Mouse (Mus musculus) hindbrain, postnatal 0 days (tissue): ENCODE measurements around the gene Agfg2. TPM values are rescaled to one million over a fixed set of nuclear protein-coding genes. Genes with fewer than 3 reads are reported as not detected.
A peak's percentile ranks its signal among the peaks of the same experiment; 100 is the strongest.

Experiments
- ATAC-seq: fragments of 200-750 bp; cut with Nextera tagmentation; 2 replicates; pipeline ENCODE4 v1.8.0; 2017; ENCODE audit warnings: mild to moderate bottlenecking, moderate TSS enrichment, moderate library complexity
- DNase-seq: peaks from one replicate; pipeline ENCODE4 v3.0.0-alpha.2; 2015; ENCODE audit warnings: low spot score
- H3K27ac ChIP-seq: fragments of 300-500 bp; sonication (generic); 2 replicates; pipeline ENCODE4 v1.5.1; 2014; ENCODE audit warnings: mild to moderate bottlenecking
- H3K27me3 ChIP-seq: fragments of 300-500 bp; sonication (generic); 2 replicates; pipeline ENCODE4 v1.6.1; 2014; ENCODE audit warnings: low read length, mixed read lengths; ENCODE audit not compliant: insufficient read depth
- H3K36me3 ChIP-seq: fragments of 300-500 bp; sonication (generic); 2 replicates; pipeline ENCODE4 v1.6.1; 2014; ENCODE audit warnings: low read length, mixed read lengths; ENCODE audit not compliant: insufficient read depth
- H3K4me1 ChIP-seq: fragments of 300-500 bp; sonication (generic); 2 replicates; pipeline ENCODE4 v1.6.1; 2014; ENCODE audit warnings: antibody characterized with exemption, low read length, mixed read lengths; ENCODE audit not compliant: insufficient read depth
- H3K4me2 ChIP-seq: fragments of 300-500 bp; sonication (generic); 2 replicates; pipeline ENCODE4 v1.6.1; 2014; ENCODE audit warnings: low read depth, mild to moderate bottlenecking, low read length, moderate library complexity, mixed read lengths
- H3K4me3 ChIP-seq: fragments of 300-500 bp; sonication (generic); 2 replicates; pipeline ENCODE4 v1.5.1; 2014; ENCODE audit warnings: low read length
- H3K9ac ChIP-seq: fragments of 300-500 bp; sonication (generic); replicated peaks from 2 replicates; pipeline ENCODE4 v1.6.1; 2014; ENCODE audit warnings: mild to moderate bottlenecking, low read length, moderate library complexity, mixed read lengths
- H3K9me3 ChIP-seq: fragments of 300-500 bp; sonication (generic); 2 replicates; pipeline ENCODE4 v1.6.1; 2016; ENCODE audit warnings: low read length, mixed read lengths
- CTCF ChIP-seq: IDR thresholded peaks from 2 replicates; pipeline ENCODE4 v1.5.1; 2016; ENCODE audit warnings: antibody characterized with exemption, control low read depth, low read depth
- WGBS: fragments of 180-500 bp; shearing (Covaris S2); extraction: QIAGEN DNeasy Blood & Tissue Kit; methylation state at CpG from one replicate; pipeline ENCODE4 v1.1.7; 2014; 5-methylcytosine and 5-hydroxymethylcytosine counted together
- polyA plus RNA-seq: library from polyadenylated mRNA; unstranded; fragments of >200 nt; fragmentation: Nextera tagmentation; extraction: Ambion mirVana; gene quantifications from 2 replicates; pipeline ENCODE4 v1.2.1, GENCODE M21; 2015
- total RNA-seq: library from RNA; depleted of rRNA; stranded (reverse); fragments of >200 nt; gene quantifications from 2 replicates; pipeline ENCODE4 v1.2.3, GENCODE M21; 2014

The Agfg2 gene
- total and polyA plus RNA-seq, 2 experiments from 2014 or later: 16.4 to 27.0 TPM

- Histone ChIP-seq H3K36me3 (no peaks in the 10 kb centered on the region), H3K4me2 (no peak overlapping the region), H3K4me1 (peaks cover 3% of the 10 kb centered on the region; the same call in 1 of the 2 replicates), H3K4me3 (no peak overlapping the region), H3K9ac (no peak overlapping the region), H3K9me3 (no peaks in the 10 kb centered on the region), H3K27me3 (no peaks in the 10 kb centered on the region), H3K27ac (no peak overlapping the region)
- no peak for TF ChIP-seq CTCF
- DNase-seq (no peak), ATAC-seq (no peak)
- 66% methylated on average over 5 of the region's 5 CpGs for WGBS
Observed at GRCm38 (mm10) chr5:137613076-137613475, 71.5 kb downstream of the Agfg2 start.

- Histone ChIP-seq H3K9ac (no peak overlapping the region), H3K4me2 (no peak overlapping the region)
Observed at GRCm38 (mm10) chr5:137611245-137611602, 73.3 kb downstream of the Agfg2 start.

GRCm38 (mm10) chr5:137610548-137611244, 73.8 kb downstream of the Agfg2 start:
- ATAC-seq: no peak
- no peaks in the 10 kb centered on the region for H3K9me3 ChIP-seq

More at GRCm38 (mm10) chr5:137611245-137611602, 73.3 kb downstream of the Agfg2 start:
- WGBS: 20% methylated on average over 6 of the region's 6 CpGs
- no peak for DNase-seq
- H3K4me3 ChIP-seq: no peak overlapping the region
- H3K36me3 ChIP-seq: no peaks in the 10 kb centered on the region
- peaks cover 8% of the 10 kb centered on the region; the same call in 1 of the 2 replicates for H3K4me1 ChIP-seq
- H3K27me3 ChIP-seq: no peaks in the 10 kb centered on the region
- TF ChIP-seq CTCF: no peak
- ATAC-seq: 0 out of 2 replicates have a peak, but pooled peaks have one; percentile 10
- no peak overlapping the region; the same call in 1 of the 2 replicates for H3K27ac ChIP-seq
- H3K9me3 ChIP-seq: no peaks in the 10 kb centered on the region

GRCm38 (mm10) chr5:137610056-137610455, 74.5 kb downstream of the Agfg2 start:
- Histone ChIP-seq H3K9ac (no peak overlapping the region), H3K27me3 (no peaks in the 10 kb centered on the region), H3K4me1 (peaks cover 8% of the 10 kb centered on the region; the same call in 1 of the 2 replicates), H3K4me3 (no peak overlapping the region), H3K9me3 (no peaks in the 10 kb centered on the region), H3K36me3 (no peaks in the 10 kb centered on the region), H3K27ac (no peak overlapping the region), H3K4me2 (no peak overlapping the region)
- ATAC-seq (no peak), DNase-seq (no peak)
- no peak for TF ChIP-seq CTCF
- 68% methylated on average over 4 of the region's 4 CpGs for WGBS

More at GRCm38 (mm10) chr5:137610548-137611244, 73.8 kb downstream of the Agfg2 start:
- no peak for DNase-seq
- Histone ChIP-seq H3K27me3 (no peaks in the 10 kb centered on the region), H3K36me3 (no peaks in the 10 kb centered on the region), H3K4me1 (peaks cover 8% of the 10 kb centered on the region; the same call in 1 of the 2 replicates), H3K9ac (no peak overlapping the region), H3K4me2 (no peak overlapping the region), H3K4me3 (no peak overlapping the region), H3K27ac (no peak overlapping the region; the same call in 1 of the 2 replicates)
- 21% methylated on average over 11 of the region's 12 CpGs for WGBS
- TF ChIP-seq CTCF: no peak

- Histone ChIP-seq H3K9me3 (no peaks in the 10 kb centered on the region), H3K4me3 (no peak overlapping the region), H3K27me3 (no peaks in the 10 kb centered on the region), H3K36me3 (no peaks in the 10 kb centered on the region), H3K27ac (no peak overlapping the region), H3K4me1 (peaks cover 8% of the 10 kb centered on the region; the same call in 1 of the 2 replicates), H3K9ac (no peak overlapping the region), H3K4me2 (no peak overlapping the region)
- WGBS: 62% methylated on average over 3 of the region's 3 CpGs
- TF ChIP-seq CTCF: no peak
- no peak for DNase-seq
- no peak for ATAC-seq
Observed at GRCm38 (mm10) chr5:137609292-137609691, 75.2 kb downstream of the Agfg2 start.

GRCm38 (mm10) chr5:137608654-137609190, 75.8 kb downstream of the Agfg2 start:
- no peak for DNase-seq
- Histone ChIP-seq H3K27ac (no peak overlapping the region), H3K27me3 (no peaks in the 10 kb centered on the region), H3K9ac (no peak overlapping the region), H3K4me2 (peak overlapping the region; percentile 41), H3K4me3 (0 out of 2 replicates have a peak overlapping the region, but pooled peaks have one; percentile 13), H3K9me3 (no peaks in the 10 kb centered on the region), H3K4me1 (peaks cover 8% of the 10 kb centered on the region; the same call in 1 of the 2 replicates), H3K36me3 (no peaks in the 10 kb centered on the region)
- no peak; the same call in 1 of the 2 replicates for TF ChIP-seq CTCF
- 23% methylated on average over 21 of the region's 23 CpGs for WGBS
- ATAC-seq: no peak
